Mouse (Mus musculus) stomach, postnatal 0 days (tissue): ENCODE data around the gene Garnl3.

Source experiments
- CTCF ChIP-seq: IDR thresholded peaks from 2 replicates; pipeline ENCODE4 v1.5.1; 2016; ENCODE audit warnings: antibody characterized with exemption, low read depth, mild to moderate bottlenecking, moderate library complexity
- EP300 ChIP-seq: optimal IDR thresholded peaks from 2 replicates; pipeline ENCODE3; 2016; ENCODE audit warnings: antibody characterized with exemption

DNA sequence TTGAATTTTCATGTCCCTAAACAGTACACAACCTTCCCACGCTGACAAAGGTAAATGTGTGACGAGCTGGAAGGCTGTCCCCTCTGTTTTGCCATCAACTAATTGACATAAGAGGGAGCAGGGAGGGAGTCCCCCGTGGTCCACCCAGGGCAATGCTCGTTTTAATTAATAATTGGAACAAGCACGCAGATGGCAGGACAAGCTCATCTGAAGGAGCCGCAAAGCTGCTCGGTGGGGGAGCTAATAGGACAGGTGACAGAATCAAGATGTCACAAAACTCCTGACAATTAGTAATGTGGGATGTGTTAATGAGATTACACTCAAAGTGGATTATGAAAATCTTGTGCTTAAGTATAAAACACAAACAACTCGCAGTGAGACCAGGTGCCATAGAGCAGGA lies 68.7 kb downstream of the Garnl3 start:
- TF ChIP-seq EP300 (no peak), CTCF (no peak)
